Mouse (Mus musculus): ENCODE measurements around the gene Tmem201.

Tmem201 gene

GRCm38 (mm10) chr4:149749003-149749662 lies 11.3 kb upstream of the Tmem201 start:
- DNase-seq (ENCODE audit: low spot score in 2 of 2): no peak

GRCm38 (mm10) chr4:149744119-149744518 lies 6.3 kb upstream of the Tmem201 start:
- no peak for DNase-seq (ENCODE audit: low spot score in 2 of 2)

DNA sequence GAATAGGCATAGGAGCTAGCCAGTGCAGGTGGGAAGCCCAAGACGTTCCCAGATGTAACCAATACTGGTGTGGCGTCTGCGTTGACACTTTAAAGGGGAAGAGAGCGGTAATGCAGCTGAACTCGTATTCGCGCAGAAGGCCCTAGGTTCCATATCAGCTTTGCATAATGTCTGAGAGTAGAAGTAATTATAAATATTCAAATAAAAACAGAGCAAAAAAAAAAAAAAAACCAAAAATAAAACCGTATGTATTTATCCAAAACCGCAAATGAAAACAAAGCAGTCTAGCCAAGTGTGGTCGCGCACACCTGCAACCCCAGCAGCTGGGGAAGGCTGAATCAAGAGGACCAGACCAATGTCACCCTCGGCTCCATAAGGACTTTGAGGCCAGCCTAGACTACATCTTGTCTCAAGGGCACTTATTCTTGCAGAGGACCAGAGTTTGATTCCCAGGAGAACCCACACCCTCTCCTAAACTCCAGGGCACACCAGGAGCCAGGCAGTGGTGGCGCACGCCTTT lies 4.2 kb upstream of the Tmem201 start:
- no peak for DNase-seq (ENCODE audit: low spot score in 2 of 2)

DNA sequence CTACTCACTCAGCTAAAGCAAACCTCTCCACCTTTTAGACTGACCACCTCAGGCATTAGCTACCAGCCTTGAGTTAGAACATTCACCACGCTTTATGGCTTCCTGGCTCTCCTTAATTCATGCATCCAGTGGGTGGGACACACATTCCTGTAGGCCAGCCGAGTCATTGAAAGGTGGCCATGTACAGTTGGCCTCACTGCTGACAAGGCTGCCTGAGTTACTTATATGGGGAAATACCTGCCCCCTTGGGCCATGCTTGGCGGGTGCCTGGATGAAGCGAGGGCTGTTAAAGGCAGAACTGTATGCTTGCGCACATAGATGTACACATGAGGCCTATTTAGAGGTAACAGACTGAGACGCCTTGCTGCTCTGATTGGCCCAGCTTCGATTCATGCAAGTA lies 2.5 kb upstream of the Tmem201 start:
- DNase-seq (ENCODE audit: low spot score in 2 of 2): no peak

- DNase-seq (ENCODE audit: low spot score in 2 of 2): no peak
Observed at GRCm38 (mm10) chr4:149739478-149739877, 1.6 kb upstream of the Tmem201 start.

GRCm38 (mm10) chr4:149736581-149736980 lies 1.3 kb downstream of the Tmem201 start:
- DNase-seq (ENCODE audit: low spot score in 2 of 2): peak in 1 of 2 experiments; percentile 78

DNA sequence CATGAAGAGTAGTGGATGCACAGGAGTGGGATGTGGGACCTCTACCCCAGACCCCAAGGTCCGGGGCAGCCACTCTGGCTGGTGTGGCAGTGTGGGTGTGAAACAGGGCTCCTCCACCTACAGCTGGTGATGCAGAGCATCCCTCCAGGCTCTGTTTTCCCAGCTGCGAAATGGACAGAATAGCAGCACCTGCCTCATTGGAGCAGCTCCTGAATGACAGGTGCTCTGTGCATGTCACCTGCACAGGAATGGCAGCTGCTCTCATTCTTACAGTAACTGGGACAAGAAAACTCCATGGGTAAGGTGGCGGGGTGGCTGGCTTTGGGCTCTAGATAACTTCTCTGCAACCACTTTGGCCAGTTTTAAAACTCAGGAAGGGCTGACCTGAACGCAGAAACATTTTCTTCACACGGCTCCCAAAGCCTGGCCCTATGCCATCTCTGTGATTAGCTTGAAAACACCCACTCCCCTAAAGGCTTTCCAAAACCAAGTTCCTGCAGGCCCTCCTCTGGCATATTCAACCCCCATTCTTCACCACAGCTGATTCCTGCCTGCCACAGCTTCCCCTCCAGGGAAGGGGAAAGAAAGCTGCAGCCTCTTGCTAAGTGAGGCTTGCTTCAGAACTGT lies 2.1 kb downstream of the Tmem201 start:
- DNase-seq (ENCODE audit: low spot score in 2 of 2): no peak

DNA sequence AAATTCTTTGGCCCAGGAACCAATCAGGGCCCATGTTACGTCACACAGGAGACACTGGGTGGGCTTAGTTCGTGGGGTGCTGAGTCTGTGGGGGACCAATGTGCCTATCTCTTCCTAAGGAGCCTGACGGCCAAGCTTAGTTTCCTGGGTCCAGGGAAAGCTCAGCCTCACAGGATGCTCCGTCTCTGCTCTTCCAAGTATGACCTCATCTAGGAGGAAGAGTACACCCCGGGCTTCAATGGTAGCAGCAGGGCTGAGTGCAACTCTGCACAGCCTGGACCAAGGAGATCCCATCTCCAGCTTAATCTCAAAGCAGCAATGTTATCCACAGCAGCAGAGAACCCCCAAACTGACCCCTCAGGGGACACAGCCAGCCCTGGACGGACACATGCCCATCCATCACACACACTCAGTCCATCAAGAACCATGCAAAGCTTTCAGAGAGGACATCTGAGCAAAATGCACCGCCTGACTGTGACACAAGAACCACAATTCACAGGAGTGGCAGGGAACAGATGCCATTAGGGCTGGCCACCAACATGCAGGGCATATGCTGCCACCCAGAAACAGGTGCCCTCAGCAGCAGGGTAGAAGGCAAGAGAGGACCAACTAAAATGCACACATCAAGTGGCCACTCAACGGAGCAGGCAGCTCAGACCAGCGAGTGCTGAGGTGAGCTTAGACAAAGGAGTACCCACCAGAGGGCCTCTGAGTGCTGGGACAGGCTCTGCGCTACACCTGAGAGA lies 2.9 kb downstream of the Tmem201 start:
- DNase-seq (ENCODE audit: low spot score in 2 of 2): no peak

DNA sequence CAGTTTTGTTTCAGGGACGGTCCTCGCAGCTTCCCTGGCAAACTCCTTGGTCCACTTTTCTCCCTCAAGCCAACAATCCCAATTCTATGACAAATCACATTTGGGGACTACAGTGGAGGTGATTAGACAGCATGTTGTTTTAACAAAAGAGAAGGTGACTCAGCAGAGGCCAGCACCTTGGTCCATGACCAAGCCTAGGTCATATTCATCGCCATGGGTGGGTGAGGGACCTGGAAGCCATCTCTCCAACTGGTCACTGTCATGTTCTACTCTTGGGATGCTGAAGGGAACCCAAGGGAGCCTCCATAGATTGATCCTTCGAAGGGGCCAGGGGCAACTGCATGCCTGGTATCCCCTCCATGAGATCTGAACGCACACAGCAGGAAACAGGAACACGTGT lies 3.6 kb downstream of the Tmem201 start:
- no peak for DNase-seq (ENCODE audit: low spot score in 2 of 2)

GRCm38 (mm10) chr4:149733748-149734147 lies 4.1 kb downstream of the Tmem201 start:
- DNase-seq (ENCODE audit: low spot score in 2 of 2): no peak

DNA sequence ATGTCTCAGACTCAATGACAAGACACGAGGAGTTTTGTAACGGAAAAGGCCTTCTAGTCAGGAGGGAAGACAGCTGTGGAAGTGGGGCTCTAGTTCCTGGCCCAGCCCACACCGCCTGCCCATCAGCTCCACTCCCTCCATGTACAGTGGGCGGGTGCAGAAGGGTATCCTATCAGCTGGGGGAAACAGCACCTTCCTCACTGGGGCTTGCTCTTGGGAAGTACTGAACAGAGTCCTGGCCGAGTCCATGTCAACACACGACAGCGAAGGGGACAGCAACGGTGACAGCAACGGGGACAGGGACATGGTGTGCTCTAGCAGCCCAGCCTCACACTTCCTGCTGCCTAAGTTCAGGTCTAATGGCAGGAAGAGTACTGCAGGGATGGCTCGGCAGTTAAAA lies 5.0 kb downstream of the Tmem201 start:
- no peak for DNase-seq (ENCODE audit: low spot score in 2 of 2)

DNA sequence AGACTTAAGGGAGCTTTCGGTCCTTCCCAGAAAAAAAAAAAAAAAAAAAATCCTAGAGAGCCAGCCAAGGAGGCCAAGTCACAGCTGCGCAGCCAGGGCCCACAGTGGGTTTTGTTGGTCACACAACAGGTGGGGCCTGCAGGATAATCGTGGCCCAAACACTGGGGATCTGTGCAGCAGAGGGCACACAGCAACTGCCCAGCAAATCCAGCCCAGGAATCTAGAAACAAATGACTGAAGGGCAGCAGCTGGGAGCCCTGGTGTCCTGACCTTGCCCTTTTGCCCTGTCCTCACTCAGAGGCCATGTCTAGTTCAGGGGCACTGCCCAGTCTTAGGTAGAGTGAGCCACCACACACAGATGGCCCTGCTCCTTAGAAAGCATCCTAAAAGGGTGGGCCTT lies 5.5 kb downstream of the Tmem201 start:
- no peak for DNase-seq (ENCODE audit: low spot score in 2 of 2)

DNA sequence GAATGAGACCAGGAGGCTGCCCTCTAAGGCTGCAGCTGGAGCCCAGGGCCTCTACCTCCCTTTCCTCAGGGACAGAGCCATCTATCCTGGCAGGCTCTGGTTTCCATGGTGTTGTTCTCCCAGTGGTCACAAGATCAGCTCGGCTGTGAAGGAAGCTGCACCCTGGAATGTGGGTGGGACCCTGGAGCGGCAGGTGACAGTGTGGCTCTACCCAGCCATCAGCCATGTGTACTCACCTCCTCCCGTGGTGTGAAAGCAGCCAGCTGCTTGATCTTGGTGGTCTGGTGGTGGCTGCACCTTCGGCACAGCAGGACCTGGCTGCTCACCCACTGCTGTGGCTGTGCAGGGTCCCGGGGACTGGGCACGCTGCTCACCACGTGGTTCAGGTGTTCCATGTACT lies 7.0 kb downstream of the Tmem201 start:
- no peak for DNase-seq (ENCODE audit: low spot score in 2 of 2)

DNA sequence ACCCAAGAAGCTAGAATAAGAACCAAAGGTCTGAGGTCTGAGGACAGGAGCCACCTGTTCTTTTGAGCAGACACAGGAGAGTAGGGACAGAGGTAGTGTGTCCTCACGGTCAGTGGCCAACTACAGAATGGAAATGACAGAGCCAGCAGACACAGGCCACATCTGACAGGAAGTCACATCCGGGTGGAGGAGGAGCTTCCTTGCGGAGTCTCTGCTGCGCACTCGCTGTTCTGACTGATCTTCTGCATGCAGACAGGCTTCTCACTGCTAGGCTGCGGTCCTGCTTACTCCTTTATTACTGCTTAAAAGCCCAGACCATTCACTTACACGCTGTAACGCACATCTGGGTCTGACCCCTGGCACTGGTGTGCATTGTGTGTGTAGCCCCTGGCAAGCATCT lies 9.0 kb downstream of the Tmem201 start:
- DNase-seq (ENCODE audit: low spot score in 2 of 2): no peak

- DNase-seq (ENCODE audit: low spot score in 2 of 2): no peak
Observed at GRCm38 (mm10) chr4:149727636-149728035, 10.2 kb downstream of the Tmem201 start.

GRCm38 (mm10) chr4:149725661-149726350 lies 12.0 kb downstream of the Tmem201 start:
- DNase-seq (ENCODE audit: low spot score in 2 of 2): peak; percentile 79 to 91

DNA sequence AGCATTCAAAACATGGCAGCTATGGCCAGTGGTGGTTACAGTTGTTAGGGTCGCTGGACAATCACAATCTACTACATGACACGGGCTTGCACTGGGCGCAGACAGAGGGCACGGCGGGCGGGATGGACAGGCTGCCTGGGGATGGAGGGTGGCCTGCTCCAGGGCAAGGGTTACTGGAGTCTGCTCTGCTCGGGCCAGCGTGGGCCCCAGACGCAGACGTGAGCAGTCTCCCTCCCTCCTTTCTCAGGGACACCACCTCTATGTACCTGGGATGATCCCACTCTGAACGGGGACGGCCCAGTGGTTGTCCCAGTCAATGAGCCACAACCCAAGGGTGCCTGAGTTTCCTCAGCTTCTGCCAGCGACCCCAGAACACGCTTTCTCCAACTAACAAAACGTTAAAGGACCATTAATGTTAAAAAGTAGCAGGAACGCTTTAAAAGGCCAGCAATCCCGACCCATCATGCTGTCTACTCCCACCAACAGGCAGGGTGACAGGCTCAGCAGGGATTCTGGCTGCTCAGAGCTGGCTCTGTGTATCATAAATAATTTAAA lies 12.9 kb downstream of the Tmem201 start:
- no peak for DNase-seq (ENCODE audit: low spot score in 2 of 2)

GRCm38 (mm10) chr4:149723855-149724731 lies 13.8 kb downstream of the Tmem201 start:
- peak in 1 of 2 experiments; percentile 55 for DNase-seq (ENCODE audit: low spot score in 2 of 2)

- DNase-seq (ENCODE audit: low spot score in 2 of 2): no peak
Observed at GRCm38 (mm10) chr4:149723021-149723390, 14.8 kb downstream of the Tmem201 start.

DNA sequence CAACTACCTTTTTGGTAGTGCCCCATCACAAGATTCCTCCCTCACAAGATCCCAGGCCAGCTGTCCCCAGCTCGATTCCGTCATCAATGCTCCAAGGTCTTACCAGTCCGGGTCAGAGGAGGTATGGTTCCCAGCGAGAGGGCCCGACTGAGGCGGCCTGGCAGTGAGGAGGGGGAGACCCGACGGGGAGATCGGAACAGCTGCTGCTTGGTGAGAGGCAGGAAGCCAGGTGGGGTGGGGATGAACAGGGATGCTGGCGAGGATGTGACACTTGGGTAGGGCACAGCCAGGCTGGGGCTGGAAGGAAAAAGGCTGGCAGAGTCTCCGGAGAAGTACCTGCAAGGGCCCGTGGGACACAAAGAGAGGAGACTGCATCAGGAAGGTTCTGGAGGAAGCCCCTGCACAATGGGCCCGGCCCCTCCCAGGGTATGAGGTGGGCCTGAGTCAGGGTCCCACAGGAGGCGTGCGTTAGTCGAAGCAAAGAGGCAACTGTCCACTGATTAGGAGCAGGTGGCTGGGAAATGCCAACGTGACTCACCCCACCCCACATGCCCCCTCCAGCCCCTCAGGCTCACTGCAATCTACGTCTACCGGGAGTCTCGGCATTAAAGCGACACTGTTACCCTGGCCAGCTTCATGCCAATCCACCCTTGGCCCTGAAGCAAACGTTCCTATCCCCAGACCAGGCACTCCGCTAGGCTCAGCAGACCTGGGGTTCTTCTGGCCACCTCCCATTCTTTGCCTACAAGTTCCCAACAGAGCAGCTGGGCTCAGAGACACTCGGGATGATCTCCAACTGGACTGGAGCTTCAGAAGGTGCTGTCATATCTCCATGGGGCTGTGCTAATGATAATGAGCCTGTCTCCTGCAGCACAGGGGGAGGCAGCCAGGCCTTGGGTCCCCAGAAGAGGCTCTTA lies 15.5 kb downstream of the Tmem201 start:
- no peak for DNase-seq (ENCODE audit: low spot score in 2 of 2)

Measured in cerebellum, postnatal 4 days (tissue).